23 mouse cellular contexts compared by ENCODE assay signal in genomic region chr7:121697170-121697569, GRCm38 (mm10). TPM values are rescaled to one million over a fixed set of nuclear protein-coding genes. Genes with fewer than 3 reads are reported as not detected.
DNase-seq lines count a peak whose midpoint lies in the region; ATAC-seq lines count a peak whose summit lies in the region.
"Had no signal": no experiment of that assay in that cellular context is flagged by ENCODE, and none has a peak within 500 bp of the region (broad histone marks: within the 10 kb centered on the region; RNA-seq: fewer than 3 reads in every experiment).

No protein-coding gene starts in this region.

- H3K4me1 ChIP-seq in kidney, embryonic 15.5 days, result peaks cover 11% of the 10 kb centered on the region; the same call in 1 of the 2 replicates
- 0 out of 2 replicates have a peak, but pooled peaks cover 10% of the 10 kb centered on the region for H3K4me1 ChIP-seq in lung, embryonic 15.5 days
- H3K4me1 ChIP-seq in embryonic facial prominence, embryonic 15.5 days, result peaks cover 18% of the 10 kb centered on the region
- H3K4me1 ChIP-seq: limb, embryonic 10.5 days had no signal

- H3K27me3 ChIP-seq in kidney, embryonic 15.5 days, result no peaks in the 10 kb centered on the region
- no peaks in the 10 kb centered on the region for H3K27me3 ChIP-seq in lung, embryonic 15.5 days
- no peaks in the 10 kb centered on the region for H3K27me3 ChIP-seq in embryonic facial prominence, embryonic 15.5 days
- H3K27me3 ChIP-seq: embryonic facial prominence, embryonic 12.5 days; forebrain, embryonic 13.5 days; liver, embryonic 15.5 days; midbrain, embryonic 12.5 days had no signal

- H3K36me3 ChIP-seq in kidney, embryonic 15.5 days, result no peaks in the 10 kb centered on the region
- no peaks in the 10 kb centered on the region for H3K36me3 ChIP-seq in lung, embryonic 15.5 days
- no peaks in the 10 kb centered on the region for H3K36me3 ChIP-seq in embryonic facial prominence, embryonic 15.5 days
- H3K36me3 ChIP-seq: embryonic facial prominence, embryonic 12.5 days; liver, embryonic 15.5 days; midbrain, embryonic 12.5 days had no signal

- peak overlapping the region; percentile 43; the same call in 1 of the 2 replicates for H3K27ac ChIP-seq in kidney, embryonic 15.5 days
- peak overlapping the region; percentile 8; the same call in 1 of the 2 replicates for H3K27ac ChIP-seq in lung, embryonic 15.5 days
- peak overlapping the region; percentile 72 for H3K27ac ChIP-seq in embryonic facial prominence, embryonic 15.5 days (replicated peaks)
- H3K27ac ChIP-seq: embryonic facial prominence, embryonic 12.5 days; forebrain, embryonic 13.5 days; hindbrain, postnatal 0 days; limb, embryonic 10.5 days; liver, embryonic 15.5 days; midbrain, embryonic 12.5 days; stomach, postnatal 0 days had no signal

- no peak for ATAC-seq in kidney, embryonic 15.5 days (replicated peaks; ENCODE audit: low FRiP score)
- no peak for ATAC-seq in lung, embryonic 15.5 days (ENCODE audit: borderline replicate concordance, extremely low read depth, low FRiP score, low TSS enrichment)
- no peak for ATAC-seq in embryonic facial prominence, embryonic 15.5 days (ENCODE audit: insufficient number of reproducible peaks, low FRiP score, low TSS enrichment, low read depth)
- ATAC-seq: forebrain, embryonic 13.5 days; hindbrain, postnatal 0 days; intestine, embryonic 16.5 days had no signal

- DNase-seq in embryo, embryonic 10.5 days (ENCODE audit: low spot score), result peak; percentile 14
- DNase-seq in embryo, embryonic 10 days (ENCODE audit: low spot score), result no peak
- DNase-seq in kidney, postnatal 10 days, result no peak
- no peak for DNase-seq in lung, adult 18-20 months
- DNase-seq in thymus, postnatal 14 days, result no peak
- DNase-seq: adrenal gland, postnatal 14 days; cerebellum, adult 8-10 months; gastrocnemius, postnatal 14 days; heart, adult 11 months; liver; right cerebral cortex, postnatal 14 days had no signal

- no peak overlapping the region for H3K4me2 ChIP-seq in kidney, embryonic 15.5 days
- no peak overlapping the region for H3K4me2 ChIP-seq in lung, embryonic 15.5 days
- H3K4me2 ChIP-seq in embryonic facial prominence, embryonic 15.5 days (replicated peaks), result no peak overlapping the region
- H3K4me2 ChIP-seq: embryonic facial prominence, embryonic 12.5 days; forebrain, embryonic 13.5 days; heart, embryonic 11.5 days; liver, embryonic 15.5 days; midbrain, embryonic 12.5 days had no signal

- no peak overlapping the region for H3K4me3 ChIP-seq in kidney, embryonic 15.5 days (replicated peaks)
- no peak overlapping the region for H3K4me3 ChIP-seq in lung, embryonic 15.5 days
- H3K4me3 ChIP-seq in embryonic facial prominence, embryonic 15.5 days (replicated peaks), result no peak overlapping the region
- H3K4me3 ChIP-seq: embryonic facial prominence, embryonic 12.5 days; forebrain, embryonic 13.5 days; limb, embryonic 10.5 days; liver, embryonic 15.5 days; midbrain, embryonic 12.5 days had no signal

- H3K9me3 ChIP-seq in kidney, embryonic 15.5 days (replicated peaks), result no peaks in the 10 kb centered on the region
- no peaks in the 10 kb centered on the region for H3K9me3 ChIP-seq in lung, embryonic 15.5 days
- H3K9me3 ChIP-seq in embryonic facial prominence, embryonic 15.5 days (replicated peaks), result no peaks in the 10 kb centered on the region
- H3K9me3 ChIP-seq: embryonic facial prominence, embryonic 12.5 days; forebrain, embryonic 13.5 days; limb, embryonic 10.5 days; liver, embryonic 15.5 days; midbrain, embryonic 12.5 days had no signal

- H3K9ac ChIP-seq in kidney, embryonic 15.5 days, result no peak overlapping the region
- no peak overlapping the region for H3K9ac ChIP-seq in lung, embryonic 15.5 days
- H3K9ac ChIP-seq in embryonic facial prominence, embryonic 15.5 days, result no peak overlapping the region
- H3K9ac ChIP-seq: embryonic facial prominence, embryonic 12.5 days; forebrain, embryonic 13.5 days; liver, embryonic 15.5 days; midbrain, embryonic 12.5 days had no signal

RNA-seq across cellular contexts. Expression of gene Usp31, which starts 9.9 kb away (rescaled TPM):
- polyA plus RNA-seq in kidney, embryonic 15.5 days (2015; fragmentation: Nextera tagmentation; extraction: Ambion mirVana), result 1.9 and 2.0 TPM in 2 replicates
- 1.9 and 2.1 TPM in 2 replicates for polyA plus RNA-seq in lung, embryonic 15.5 days (2015; fragmentation: Nextera tagmentation; extraction: Ambion mirVana)
- 2.5 and 2.6 TPM in 2 replicates for polyA plus RNA-seq in embryonic facial prominence, embryonic 15.5 days (2015; fragmentation: Nextera tagmentation; extraction: Ambion mirVana)

RNA-seq across cellular contexts. Expression of gene Scnn1g, which starts 37.1 kb away (rescaled TPM):
- 22.0 and 23.0 TPM in 2 replicates for polyA plus RNA-seq in kidney, embryonic 15.5 days (2015; fragmentation: Nextera tagmentation; extraction: Ambion mirVana)
- polyA plus RNA-seq in lung, embryonic 15.5 days (2015; fragmentation: Nextera tagmentation; extraction: Ambion mirVana), result 10.6 and 11.5 TPM in 2 replicates
- 2.0 TPM in 2 replicates for polyA plus RNA-seq in embryonic facial prominence, embryonic 15.5 days (2015; fragmentation: Nextera tagmentation; extraction: Ambion mirVana)
- polyA plus RNA-seq: forebrain, embryonic 13.5 days; limb, embryonic 10.5 days; liver, embryonic 15.5 days; midbrain, embryonic 12.5 days had no signal

Comparison
In these comparisons a context has a peak if more than half of its experiments do, and no peak if none do; other contexts are left out.
1. H3K27ac ChIP-seq: peak in every context shown above with its lines; median percentile 72 in embryonic facial prominence, embryonic 15.5 days; 43 in kidney, embryonic 15.5 days; 8 in lung, embryonic 15.5 days.